Mouse (Mus musculus): ENCODE measurements around the gene Rasgef1c. TPM values are rescaled to one million over a fixed set of nuclear protein-coding genes. Genes with fewer than 3 reads are reported as not detected.

Rasgef1c gene
- polyA plus RNA-seq (2016; fragmentation: Nextera tagmentation; extraction: Ambion mirVana) = 1.8 and 2.8 TPM in 2 replicates

DNA sequence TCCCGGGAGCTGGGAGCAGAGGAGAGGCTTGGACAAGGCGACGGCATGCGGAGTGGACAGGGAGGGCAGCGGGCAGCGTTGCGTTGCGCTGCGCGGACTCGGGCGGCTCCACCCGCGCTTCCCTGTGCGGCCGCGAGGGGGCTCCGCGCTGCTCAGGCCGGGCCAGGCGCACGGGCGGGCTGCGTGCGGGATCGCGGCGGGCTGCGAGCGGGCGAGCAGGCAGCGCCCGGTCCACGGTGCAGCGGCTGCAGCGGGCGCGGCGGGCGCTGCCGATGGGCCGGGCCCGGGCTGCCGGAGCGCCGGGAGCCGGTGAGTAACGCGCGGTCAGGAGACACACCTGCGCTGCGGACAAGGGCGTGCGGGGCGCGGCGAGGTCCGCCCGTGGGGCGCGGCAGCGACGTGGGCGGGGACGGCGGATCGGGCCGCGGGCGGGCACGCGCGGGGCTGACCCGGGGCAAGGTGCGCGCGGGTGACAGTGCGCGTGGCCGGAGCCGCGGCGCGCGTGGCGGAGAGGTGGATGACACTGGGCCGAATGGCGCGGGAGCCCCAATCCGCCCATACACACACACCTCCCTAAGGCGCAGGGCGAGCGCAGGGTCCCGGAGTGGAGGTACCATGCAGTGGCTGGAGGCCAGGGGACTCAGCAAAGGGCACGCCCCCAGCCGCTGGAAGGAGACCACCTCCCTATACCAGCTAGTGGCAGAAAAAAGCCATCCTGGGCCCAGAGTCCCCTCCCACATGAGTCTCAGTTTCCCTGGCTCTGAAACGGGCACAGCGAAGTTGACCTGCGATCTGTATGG, at the start of gene Rasgef1c:
TSS of gene Rasgef1c (plus strand) at position 177 of the 800 bp plus-strand sequence.
- Histone ChIP-seq H3K27me3 (peaks cover 43% of the 10 kb centered on the region), H3K9me3 (peaks cover 6% of the 10 kb centered on the region), H3K27ac (no peak within 1 kb of the TSS), H3K4me3 (replicated peaks) (peak within 1 kb of the TSS; percentile 71), H3K36me3 (replicated peaks) (no peaks in the 10 kb centered on the region), H3K9ac (peak within 1 kb of the TSS; percentile 77), H3K4me2 (peak within 1 kb of the TSS; percentile 100), H3K4me1 (peaks cover 6% of the 10 kb centered on the region)
- 2% methylated on average over 89 of the region's 99 CpGs for WGBS
- ATAC-seq (ENCODE audit: low FRiP score) = peak; percentile 92

DNA sequence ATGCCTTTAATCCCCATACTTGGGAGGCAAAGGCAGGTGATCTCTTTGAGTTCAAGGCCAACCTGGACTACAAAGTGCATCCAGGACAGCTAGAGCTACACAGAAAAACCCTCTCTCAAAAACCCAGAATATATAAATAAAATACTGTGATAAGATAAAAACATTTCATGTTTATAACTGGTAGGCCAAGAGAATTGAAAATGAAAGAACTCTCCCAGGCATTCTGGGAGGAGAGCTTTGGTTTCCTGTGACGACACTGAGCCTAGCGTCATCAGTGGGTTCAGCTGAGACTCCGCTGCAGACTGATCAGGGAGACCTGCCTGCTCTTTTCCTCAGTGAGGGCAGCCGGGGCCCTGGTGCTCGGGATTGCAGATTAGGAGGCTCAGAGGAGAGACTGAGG, 46.5 kb upstream of the Rasgef1c start:
- Histone ChIP-seq H3K36me3 (replicated peaks) (peaks cover 9% of the 10 kb centered on the region; the same call in 1 of the 2 replicates), H3K27me3 (no peaks in the 10 kb centered on the region), H3K4me1 (no peaks in the 10 kb centered on the region; the same call in 1 of the 2 replicates), H3K4me3 (replicated peaks) (no peak overlapping the region), H3K9me3 (no peaks in the 10 kb centered on the region), H3K4me2 (no peak overlapping the region), H3K9ac (no peak overlapping the region), H3K27ac (no peak overlapping the region)
- 87% methylated on average over 5 of the region's 5 CpGs for WGBS
- ATAC-seq (ENCODE audit: low FRiP score) = no peak

- Histone ChIP-seq H3K36me3 (replicated peaks) (no peaks in the 10 kb centered on the region), H3K9ac (no peak overlapping the region), H3K27ac (no peak overlapping the region), H3K4me3 (replicated peaks) (no peak overlapping the region), H3K4me2 (no peak overlapping the region), H3K4me1 (no peaks in the 10 kb centered on the region), H3K27me3 (no peaks in the 10 kb centered on the region), H3K9me3 (no peaks in the 10 kb centered on the region)
- no peak for ATAC-seq (ENCODE audit: low FRiP score)
- 85% methylated on average over 4 of the region's 4 CpGs for WGBS
These were observed 40.5 kb upstream of the Rasgef1c start for GRCm38 (mm10) chr11:49861139-49861538.

- Histone ChIP-seq H3K36me3 (replicated peaks) (peaks cover 8% of the 10 kb centered on the region), H3K27ac (no peak overlapping the region), H3K4me1 (no peaks in the 10 kb centered on the region), H3K4me2 (no peak overlapping the region), H3K27me3 (no peaks in the 10 kb centered on the region), H3K9me3 (no peaks in the 10 kb centered on the region), H3K9ac (no peak overlapping the region), H3K4me3 (replicated peaks) (no peak overlapping the region)
- ATAC-seq (ENCODE audit: low FRiP score) = no peak
These were observed 37.7 kb upstream of the Rasgef1c start for GRCm38 (mm10) chr11:49863926-49864325.

GRCm38 (mm10) chr11:49867320-49867719, 34.3 kb upstream of the Rasgef1c start:
- H3K27me3 ChIP-seq = no peaks in the 10 kb centered on the region
- H3K4me1 ChIP-seq = no peaks in the 10 kb centered on the region
- whole genome bisulfite sequencing = 83% methylated on average over 5 of the region's 5 CpGs
- H3K4me3 ChIP-seq (replicated peaks) = no peak overlapping the region
- H3K9me3 ChIP-seq = no peaks in the 10 kb centered on the region
- peaks cover 24% of the 10 kb centered on the region for H3K36me3 ChIP-seq (replicated peaks)
- H3K27ac ChIP-seq = no peak overlapping the region
- no peak for ATAC-seq (ENCODE audit: low FRiP score)
- H3K9ac ChIP-seq = no peak overlapping the region
- H3K4me2 ChIP-seq = no peak overlapping the region

GRCm38 (mm10) chr11:49869762-49870161, 31.9 kb upstream of the Rasgef1c start:
- Histone ChIP-seq H3K4me3 (replicated peaks) (no peak overlapping the region), H3K27me3 (no peaks in the 10 kb centered on the region), H3K4me1 (no peaks in the 10 kb centered on the region), H3K36me3 (replicated peaks) (peaks cover 36% of the 10 kb centered on the region), H3K27ac (no peak overlapping the region), H3K9ac (no peak overlapping the region), H3K9me3 (no peaks in the 10 kb centered on the region), H3K4me2 (no peak overlapping the region)
- peak; percentile 55; the same call in 1 of the 2 replicates for ATAC-seq (ENCODE audit: low FRiP score)

GRCm38 (mm10) chr11:49871914-49872313, 29.7 kb upstream of the Rasgef1c start:
- WGBS = 64% methylated on average over 6 of the region's 6 CpGs
- H3K9ac ChIP-seq = no peak overlapping the region
- peaks cover 38% of the 10 kb centered on the region for H3K36me3 ChIP-seq (replicated peaks)

DNA sequence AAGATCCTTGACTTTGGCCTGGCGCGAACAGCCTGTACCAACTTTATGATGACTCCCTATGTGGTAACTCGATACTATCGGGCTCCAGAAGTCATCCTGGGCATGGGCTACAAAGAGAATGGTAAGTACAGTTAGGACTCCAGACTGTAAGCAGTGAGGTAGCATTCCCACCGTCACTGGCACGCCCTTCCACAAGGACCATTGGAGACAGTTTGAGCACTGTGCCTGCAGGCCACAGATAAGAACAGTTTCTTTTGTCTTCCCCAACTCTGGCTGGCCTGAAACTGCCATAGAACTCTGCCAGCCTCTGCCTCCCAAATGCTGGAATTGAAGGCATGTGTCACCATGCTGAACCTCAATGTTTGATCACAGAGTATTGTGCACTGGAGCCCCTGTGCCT, 28.9 kb upstream of the Rasgef1c start:
- Histone ChIP-seq H3K27ac (no peak overlapping the region), H3K4me1 (peaks cover 3% of the 10 kb centered on the region; the same call in 1 of the 2 replicates), H3K36me3 (replicated peaks) (peaks cover 31% of the 10 kb centered on the region), H3K27me3 (no peaks in the 10 kb centered on the region), H3K9ac (no peak overlapping the region), H3K4me2 (no peak overlapping the region), H3K9me3 (no peaks in the 10 kb centered on the region), H3K4me3 (replicated peaks) (no peak overlapping the region)
- 91% methylated on average over 6 of the region's 6 CpGs for WGBS
- no peak for ATAC-seq (ENCODE audit: low FRiP score)

More at GRCm38 (mm10) chr11:49871914-49872313, 29.7 kb upstream of the Rasgef1c start:
- H3K27ac ChIP-seq = no peak overlapping the region
- no peaks in the 10 kb centered on the region for H3K4me1 ChIP-seq
- H3K4me2 ChIP-seq = no peak overlapping the region
- H3K4me3 ChIP-seq (replicated peaks) = no peak overlapping the region
- no peaks in the 10 kb centered on the region for H3K9me3 ChIP-seq
- H3K27me3 ChIP-seq = no peaks in the 10 kb centered on the region
- ATAC-seq (ENCODE audit: low FRiP score) = no peak; the same call in 1 of the 2 replicates

- WGBS = 88% methylated on average over 8 of the region's 8 CpGs
- no peak for ATAC-seq (ENCODE audit: low FRiP score)
These were observed 24.5 kb upstream of the Rasgef1c start for GRCm38 (mm10) chr11:49876948-49877817.

DNA sequence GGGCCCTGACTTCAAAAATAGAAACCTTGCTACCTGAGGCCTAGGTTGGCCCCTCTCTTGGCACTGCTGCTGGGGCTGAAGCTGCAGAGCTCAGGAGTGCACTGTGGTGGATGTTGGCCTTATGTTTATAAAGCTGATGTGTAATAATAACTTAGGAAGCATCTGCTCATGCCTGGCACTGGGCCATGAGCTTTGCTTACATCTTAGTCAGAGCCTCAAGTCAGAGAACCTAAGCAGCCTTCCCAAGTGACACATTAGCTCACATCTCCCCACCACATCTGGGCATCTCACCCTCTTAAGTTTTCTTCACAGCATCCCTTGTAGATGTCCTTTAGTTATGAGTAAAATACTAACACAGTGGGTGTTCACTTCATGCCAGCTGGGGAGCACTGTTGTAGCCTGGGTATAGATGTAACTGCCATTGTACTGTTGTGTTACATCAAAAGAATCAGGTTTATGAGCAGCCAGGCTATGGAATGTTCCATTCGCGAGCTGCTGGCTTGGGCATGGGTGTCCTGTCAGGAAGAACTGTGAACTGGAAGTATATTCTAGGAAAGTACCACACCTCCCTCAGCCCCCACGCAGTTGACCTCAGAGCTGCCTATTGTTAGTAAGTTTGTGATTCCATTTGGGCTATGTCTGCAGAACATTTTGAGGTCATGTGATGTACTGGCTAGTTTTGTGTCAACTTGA, 21.5 kb upstream of the Rasgef1c start:
- Histone ChIP-seq H3K27me3 (no peaks in the 10 kb centered on the region), H3K27ac (no peak overlapping the region), H3K9me3 (no peaks in the 10 kb centered on the region), H3K4me1 (peaks cover 3% of the 10 kb centered on the region; the same call in 1 of the 2 replicates), H3K9ac (no peak overlapping the region), H3K36me3 (replicated peaks) (peaks cover 34% of the 10 kb centered on the region), H3K4me2 (no peak overlapping the region), H3K4me3 (replicated peaks) (no peak overlapping the region)
- ATAC-seq (ENCODE audit: low FRiP score) = no peak
- WGBS = 94% methylated on average over 3 of the region's 3 CpGs

More at GRCm38 (mm10) chr11:49876948-49877817, 24.5 kb upstream of the Rasgef1c start:
- Histone ChIP-seq H3K27ac (peak overlapping the region; percentile 57), H3K27me3 (no peaks in the 10 kb centered on the region), H3K36me3 (replicated peaks) (peaks cover 34% of the 10 kb centered on the region), H3K9ac (no peak overlapping the region), H3K4me2 (no peak overlapping the region), H3K4me3 (replicated peaks) (no peak overlapping the region), H3K4me1 (peaks cover 3% of the 10 kb centered on the region; the same call in 1 of the 2 replicates), H3K9me3 (no peaks in the 10 kb centered on the region)

GRCm38 (mm10) chr11:49883394-49883793, 18.2 kb upstream of the Rasgef1c start:
- ATAC-seq (ENCODE audit: low FRiP score) = no peak
- Histone ChIP-seq H3K9me3 (no peaks in the 10 kb centered on the region), H3K27me3 (no peaks in the 10 kb centered on the region), H3K4me2 (no peak overlapping the region), H3K36me3 (replicated peaks) (peaks cover 33% of the 10 kb centered on the region), H3K4me3 (replicated peaks) (no peak overlapping the region), H3K9ac (no peak overlapping the region), H3K4me1 (no peaks in the 10 kb centered on the region), H3K27ac (no peak overlapping the region)
- 96% methylated on average over 3 of the region's 3 CpGs for WGBS

- no peak overlapping the region for H3K9ac ChIP-seq
- H3K4me2 ChIP-seq = no peak overlapping the region
- no peaks in the 10 kb centered on the region for H3K4me1 ChIP-seq
- H3K27me3 ChIP-seq = no peaks in the 10 kb centered on the region
- H3K9me3 ChIP-seq = no peaks in the 10 kb centered on the region
- WGBS = 83% methylated on average over 5 of the region's 5 CpGs
- H3K36me3 ChIP-seq (replicated peaks) = peaks cover 5% of the 10 kb centered on the region
- no peak overlapping the region for H3K27ac ChIP-seq
- H3K4me3 ChIP-seq (replicated peaks) = no peak overlapping the region
- ATAC-seq (ENCODE audit: low FRiP score) = no peak
These were observed 13.2 kb upstream of the Rasgef1c start for GRCm38 (mm10) chr11:49888469-49888868.

Data from forebrain, embryonic 12.5 days (tissue).